Mouse (Mus musculus) kidney, adult 11 months (tissue): Measurements from ENCODE around the gene Brs3.

ENCODE experiments used
- DNase-seq: peaks from one replicate; pipeline ENCODE4 v3.0.0; 2022

The Brs3 gene

DNA sequence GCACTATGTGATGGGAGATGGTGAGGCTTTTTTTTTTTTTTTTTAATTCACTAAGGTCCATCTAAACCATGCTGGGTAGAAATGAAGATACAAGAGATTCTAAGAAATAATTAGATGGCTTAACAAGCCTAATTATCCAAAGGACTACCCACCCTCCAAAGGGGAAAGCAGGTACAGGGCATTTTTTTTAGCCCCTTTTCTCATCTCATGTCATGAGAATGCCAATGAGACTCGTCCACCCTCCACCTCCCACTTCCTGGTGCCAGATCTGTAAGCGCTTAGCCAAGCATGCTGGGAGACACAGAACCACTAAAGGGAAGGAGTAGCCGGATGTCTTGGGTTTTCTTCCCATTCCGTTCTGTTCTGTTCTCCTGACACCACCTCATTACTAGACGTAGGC, at the start of gene Brs3:
Gene Brs3 (plus strand): TSS at position 301 of the 400 bp plus-strand sequence.
- DNase-seq: no peak

DNA sequence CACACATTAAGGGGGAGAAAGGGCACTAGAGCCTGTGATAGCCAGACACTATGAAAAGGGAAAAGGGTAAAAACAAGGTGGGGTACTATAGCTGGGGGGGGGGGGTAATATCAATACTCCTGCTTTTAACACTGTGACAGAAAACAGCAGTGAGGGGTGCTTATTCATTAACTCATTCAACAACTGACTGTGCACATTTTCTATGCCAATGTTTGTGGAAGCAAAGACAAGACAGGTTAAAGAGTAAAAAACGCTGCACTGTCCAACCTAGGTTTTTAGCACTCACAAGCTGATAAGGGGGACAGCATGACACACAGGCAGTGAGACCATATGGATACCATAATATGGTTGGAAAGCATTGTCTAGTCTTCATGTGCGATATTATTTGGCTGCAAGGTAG, 30.0 kb upstream of the Brs3 start:
- peak; percentile 2 for DNase-seq

DNA sequence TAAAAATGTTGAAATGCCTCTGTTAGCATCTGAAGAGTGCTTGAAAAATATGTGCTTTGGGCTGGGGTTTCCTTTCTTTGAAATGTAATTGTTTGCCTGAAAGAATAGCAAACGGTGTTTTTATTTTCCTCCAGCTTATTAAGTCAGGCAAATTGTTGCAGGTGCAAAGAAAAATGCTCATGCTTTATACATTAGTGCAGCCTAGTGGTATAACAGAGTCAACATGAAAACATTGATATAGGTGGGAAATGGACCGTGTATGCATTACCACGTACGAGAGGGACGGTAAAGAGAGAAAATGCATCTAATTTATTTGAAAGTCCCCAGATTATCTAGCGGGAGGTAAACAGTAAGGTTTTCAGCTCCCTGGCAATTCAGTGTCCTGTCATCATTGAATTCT, 995 bp downstream of the Brs3 start:
- DNase-seq: no peak

DNA sequence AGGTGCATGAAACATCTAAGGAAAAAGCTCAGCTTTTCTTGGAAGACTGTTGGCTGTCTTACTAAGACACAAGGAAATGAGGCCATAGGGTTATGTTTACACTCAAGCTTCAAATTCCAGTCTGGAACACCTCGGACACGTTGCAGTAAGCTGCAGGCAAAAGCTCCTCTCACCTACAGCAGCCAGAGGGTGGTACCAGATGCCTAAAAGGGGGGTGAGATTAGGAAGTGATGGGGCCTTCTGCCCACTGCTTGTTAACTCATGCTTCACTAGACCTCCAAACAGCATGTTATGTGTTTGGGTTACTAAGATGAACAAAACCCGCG, 9.9 kb downstream of the Brs3 start:
- DNase-seq: no peak

DNA sequence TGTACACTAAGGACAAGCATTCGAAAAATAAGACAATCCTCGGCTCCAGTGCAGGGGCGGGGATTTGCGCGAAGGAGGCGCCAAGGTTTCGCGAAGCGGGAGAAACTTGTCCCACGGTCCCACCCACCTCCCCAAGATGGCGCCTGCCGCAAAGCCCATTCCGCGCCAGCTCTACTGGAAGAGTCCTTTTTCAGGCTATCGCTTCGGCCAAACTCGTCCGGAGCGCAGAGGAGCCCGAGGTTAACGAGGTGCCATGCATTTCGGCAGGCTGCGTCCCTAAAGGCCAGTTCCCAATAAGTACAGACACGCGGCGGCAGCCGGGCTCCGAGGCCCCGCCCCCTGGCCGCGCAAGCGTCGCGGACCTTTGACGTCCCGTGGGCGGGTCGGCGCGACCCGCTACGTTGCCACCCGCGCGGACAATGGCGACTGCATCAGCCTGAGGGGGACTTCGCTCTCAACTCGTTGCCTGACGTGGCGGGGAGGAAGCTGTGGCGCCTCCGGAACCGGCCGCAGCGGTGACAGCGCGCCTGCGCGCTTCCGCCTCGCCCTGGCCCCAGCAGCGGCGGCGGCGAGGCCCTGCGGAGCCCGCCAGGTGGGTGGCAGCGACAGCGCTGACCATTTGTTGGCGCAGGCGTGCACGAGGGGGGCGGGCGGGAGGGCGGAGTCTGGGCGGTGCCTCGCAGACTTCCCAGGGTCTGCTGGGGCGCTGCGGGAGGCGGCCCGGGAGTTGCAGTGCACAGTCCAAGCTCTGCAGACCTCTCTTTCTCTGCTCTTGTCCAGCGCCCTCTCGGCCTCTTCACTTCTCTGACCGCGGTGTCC, 10.5 kb downstream of the Brs3 start, which contains the start of gene Htatsf1:
Gene Htatsf1 (plus strand): TSS at position 410 of the 819 bp plus-strand sequence.
- peak; percentile 78 for DNase-seq

DNA sequence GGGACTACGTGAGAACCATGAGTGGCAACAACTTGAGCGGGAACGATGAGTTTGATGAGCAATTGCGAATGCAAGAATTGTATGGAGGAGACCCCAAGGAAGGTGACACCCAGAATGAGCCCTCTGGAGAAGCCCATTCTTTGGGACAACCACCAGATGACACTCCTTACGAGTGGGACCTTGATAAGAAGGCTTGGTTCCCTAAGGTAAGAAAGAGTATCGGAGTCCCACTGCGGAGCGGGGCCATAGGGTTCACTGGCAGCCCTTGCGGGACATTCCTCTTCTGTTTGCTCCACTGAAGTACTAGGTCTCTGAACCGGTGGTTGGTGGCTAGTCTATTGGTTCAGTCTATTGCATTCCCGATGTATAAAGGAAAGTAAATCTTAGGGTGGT, 11.1 kb downstream of the Brs3 start:
- no peak for DNase-seq

DNA sequence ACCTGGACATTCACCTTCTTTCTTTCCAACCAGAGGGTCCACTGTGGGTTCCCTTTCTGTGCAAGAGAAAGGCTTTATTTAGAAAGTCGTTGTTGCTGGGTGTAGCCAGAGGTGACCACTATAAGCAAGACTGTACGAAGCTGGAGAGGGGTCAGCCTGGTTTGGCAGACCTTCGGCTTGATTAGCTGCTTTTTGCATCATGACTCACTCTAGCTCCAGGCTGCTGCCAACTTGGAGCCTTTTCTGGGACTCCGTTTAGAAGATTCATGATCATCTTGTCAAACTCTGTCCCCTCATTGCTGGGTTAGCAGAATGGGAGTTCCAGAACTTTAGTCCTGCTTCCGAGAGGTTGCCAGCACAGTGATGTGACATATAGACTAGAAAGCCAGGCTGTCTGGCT, 38.6 kb downstream of the Brs3 start:
- no peak for DNase-seq

DNA sequence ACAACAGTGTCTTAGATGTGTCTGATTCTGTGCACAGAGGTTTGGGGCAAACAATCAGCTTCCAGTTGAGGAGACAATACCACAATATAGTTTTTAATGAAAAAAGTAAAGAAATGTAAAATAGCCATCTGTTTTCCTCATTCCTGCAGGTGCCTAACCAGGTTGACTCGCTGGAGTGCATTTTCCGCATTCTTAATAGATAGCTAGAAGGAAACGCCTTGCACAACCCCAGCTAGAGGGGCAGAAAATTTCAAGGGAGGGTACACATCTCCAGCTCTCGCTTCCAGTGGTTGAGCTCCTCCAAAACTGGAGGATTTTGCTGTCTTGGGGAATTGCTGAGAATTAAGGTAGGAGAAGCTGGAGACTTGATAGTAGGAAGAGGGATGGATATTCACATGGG, 44.9 kb downstream of the Brs3 start, which contains the start of gene Vgll1:
Gene Vgll1 (plus strand): TSS at position 301 of the 400 bp plus-strand sequence.
- DNase-seq: no peak
